Mouse (Mus musculus) midbrain, embryonic 15.5 days (tissue): ENCODE data around the gene Anxa8. TPM values are rescaled to one million over a fixed set of nuclear protein-coding genes. Genes with fewer than 3 reads are reported as not detected.

Experiments used
- ATAC-seq: fragments of 200-750 bp; cut with Nextera tagmentation; replicated peaks from 2 replicates; pipeline ENCODE4 v1.8.0; 2017; ENCODE audit warnings: moderate TSS enrichment
- H3K27ac ChIP-seq: fragments of 300-500 bp; sonication (generic); 2 replicates; pipeline ENCODE4 v1.5.1; 2015; ENCODE audit warnings: mild to moderate bottlenecking, inconsistent platforms
- H3K27me3 ChIP-seq: fragments of 300-500 bp; sonication (generic); replicated peaks from 2 replicates; pipeline ENCODE4 v1.6.1; 2015; ENCODE audit warnings: inconsistent platforms
- H3K36me3 ChIP-seq: fragments of 300-500 bp; sonication (generic); replicated peaks from 2 replicates; pipeline ENCODE4 v1.6.1; 2015; ENCODE audit warnings: inconsistent platforms
- H3K4me1 ChIP-seq: fragments of 300-500 bp; sonication (generic); 2 replicates; pipeline ENCODE4 v1.6.1; 2015; ENCODE audit warnings: inconsistent platforms
- H3K4me2 ChIP-seq: fragments of 300-500 bp; sonication (generic); 2 replicates; pipeline ENCODE4 v1.6.1; 2015; ENCODE audit warnings: inconsistent platforms, mild to moderate bottlenecking, moderate library complexity
- H3K4me3 ChIP-seq: fragments of 300-500 bp; sonication (generic); 2 replicates; pipeline ENCODE4 v1.5.1; 2015; ENCODE audit warnings: mild to moderate bottlenecking, inconsistent platforms
- H3K9ac ChIP-seq: fragments of 300-500 bp; sonication (generic); 2 replicates; pipeline ENCODE4 v1.6.1; 2015; ENCODE audit warnings: mild to moderate bottlenecking, inconsistent platforms
- H3K9me3 ChIP-seq: fragments of 300-500 bp; sonication (generic); 2 replicates; pipeline ENCODE4 v1.6.1; 2016; ENCODE audit warnings: inconsistent platforms
- WGBS: fragments of 180-500 bp; shearing (Covaris S2); methylation state at CpG from one replicate; pipeline ENCODE4 v1.1.7; 2015; ENCODE audit warnings: mixed read lengths; 5-methylcytosine and 5-hydroxymethylcytosine counted together
- polyA plus RNA-seq: library from polyadenylated mRNA; unstranded; fragments of >200 nt; fragmentation: Nextera tagmentation; extraction: Ambion mirVana; gene quantifications from 2 replicates; pipeline ENCODE4 v1.2.1, GENCODE M21; 2015

Anxa8 gene
- polyA plus RNA-seq, 1 experiment from 2014 or later, result 0.13 TPM

- Histone ChIP-seq H3K4me2 (no peak overlapping the region), H3K9ac (no peak overlapping the region), H3K36me3 (no peaks in the 10 kb centered on the region), H3K27me3 (no peaks in the 10 kb centered on the region), H3K27ac (no peak overlapping the region), H3K9me3 (no peaks in the 10 kb centered on the region), H3K4me1 (no peaks in the 10 kb centered on the region), H3K4me3 (no peak overlapping the region)
- 86% methylated on average over 8 of the region's 8 CpGs for WGBS
- no peak for ATAC-seq
Observed at GRCm38 (mm10) chr14:34089796-34090195, 4.0 kb downstream of the Anxa8 start.

GRCm38 (mm10) chr14:34091475-34091874, 5.7 kb downstream of the Anxa8 start:
- Histone ChIP-seq H3K9ac (no peak overlapping the region), H3K4me3 (no peak overlapping the region), H3K27ac (no peak overlapping the region), H3K9me3 (no peaks in the 10 kb centered on the region), H3K4me2 (no peak overlapping the region), H3K36me3 (no peaks in the 10 kb centered on the region), H3K4me1 (no peaks in the 10 kb centered on the region), H3K27me3 (no peaks in the 10 kb centered on the region)
- 89% methylated on average over 5 of the region's 5 CpGs for WGBS
- ATAC-seq, result no peak

- 93% methylated on average over 1 of the region's 1 CpGs for WGBS
- no peak overlapping the region for H3K4me3 ChIP-seq
- H3K27me3 ChIP-seq, result no peaks in the 10 kb centered on the region
- H3K4me2 ChIP-seq, result no peak overlapping the region
- H3K9me3 ChIP-seq, result no peaks in the 10 kb centered on the region
- H3K9ac ChIP-seq, result no peak overlapping the region
- H3K27ac ChIP-seq, result no peak overlapping the region
- H3K4me1 ChIP-seq, result no peaks in the 10 kb centered on the region
- no peak for ATAC-seq
- no peaks in the 10 kb centered on the region for H3K36me3 ChIP-seq
Observed at GRCm38 (mm10) chr14:34092856-34093255, 7.1 kb downstream of the Anxa8 start.

GRCm38 (mm10) chr14:34096161-34096560, 10.4 kb downstream of the Anxa8 start:
- Histone ChIP-seq H3K27ac (no peak overlapping the region), H3K4me2 (no peak overlapping the region), H3K9ac (no peak overlapping the region), H3K36me3 (no peaks in the 10 kb centered on the region), H3K9me3 (no peaks in the 10 kb centered on the region), H3K4me1 (no peaks in the 10 kb centered on the region), H3K4me3 (no peak overlapping the region), H3K27me3 (no peaks in the 10 kb centered on the region)
- 69% methylated on average over 5 of the region's 5 CpGs for WGBS
- ATAC-seq, result no peak

GRCm38 (mm10) chr14:34102601-34103000, 16.8 kb downstream of the Anxa8 start, which contains the start of gene A630023A22Rik:
TSS of gene A630023A22Rik (minus strand) at chr14:34102754.
- no peak within 1 kb of the TSS for H3K4me2 ChIP-seq
- no peak within 1 kb of the TSS for H3K9ac ChIP-seq
- 87% methylated on average over 5 of the region's 5 CpGs for WGBS
- H3K36me3 ChIP-seq, result no peaks in the 10 kb centered on the region
- H3K27me3 ChIP-seq, result no peaks in the 10 kb centered on the region
- H3K4me1 ChIP-seq, result no peaks in the 10 kb centered on the region
- ATAC-seq, result no peak
- H3K9me3 ChIP-seq, result no peaks in the 10 kb centered on the region
- no peak within 1 kb of the TSS for H3K27ac ChIP-seq
- no peak within 1 kb of the TSS for H3K4me3 ChIP-seq

- Histone ChIP-seq H3K4me3 (no peak overlapping the region), H3K9me3 (no peaks in the 10 kb centered on the region), H3K4me1 (no peaks in the 10 kb centered on the region), H3K36me3 (no peaks in the 10 kb centered on the region), H3K27ac (no peak overlapping the region), H3K27me3 (no peaks in the 10 kb centered on the region), H3K9ac (no peak overlapping the region), H3K4me2 (no peak overlapping the region)
- ATAC-seq, result no peak
- WGBS, result 90% methylated on average over 3 of the region's 3 CpGs
Observed at GRCm38 (mm10) chr14:34103855-34104254, 18.1 kb downstream of the Anxa8 start.

GRCm38 (mm10) chr14:34104892-34105291, 19.1 kb downstream of the Anxa8 start:
- no peak overlapping the region for H3K27ac ChIP-seq
- no peaks in the 10 kb centered on the region for H3K27me3 ChIP-seq
- H3K36me3 ChIP-seq, result no peaks in the 10 kb centered on the region
- WGBS, result 25% methylated on average over 8 of the region's 8 CpGs
- no peak overlapping the region for H3K4me2 ChIP-seq
- H3K4me3 ChIP-seq, result no peak overlapping the region
- ATAC-seq, result peak; percentile 33; the same call in 1 of the 2 replicates
- H3K9ac ChIP-seq, result no peak overlapping the region
- no peaks in the 10 kb centered on the region for H3K4me1 ChIP-seq
- H3K9me3 ChIP-seq, result no peaks in the 10 kb centered on the region

- no peaks in the 10 kb centered on the region for H3K36me3 ChIP-seq
- ATAC-seq, result no peak
- H3K4me2 ChIP-seq, result no peak overlapping the region
- no peak overlapping the region for H3K27ac ChIP-seq
- H3K4me1 ChIP-seq, result no peaks in the 10 kb centered on the region
- H3K9me3 ChIP-seq, result no peaks in the 10 kb centered on the region
- no peak overlapping the region for H3K9ac ChIP-seq
- 59% methylated on average over 12 of the region's 12 CpGs for WGBS
- H3K27me3 ChIP-seq, result no peaks in the 10 kb centered on the region
- H3K4me3 ChIP-seq, result no peak overlapping the region
Observed at GRCm38 (mm10) chr14:34106389-34107062, 20.7 kb downstream of the Anxa8 start.

- no peak overlapping the region for H3K9ac ChIP-seq
- H3K36me3 ChIP-seq, result no peaks in the 10 kb centered on the region
- no peak overlapping the region for H3K4me2 ChIP-seq
- no peak overlapping the region for H3K27ac ChIP-seq
- no peaks in the 10 kb centered on the region for H3K4me1 ChIP-seq
- no peak for ATAC-seq
- H3K4me3 ChIP-seq, result no peak overlapping the region
- no peaks in the 10 kb centered on the region for H3K9me3 ChIP-seq
- WGBS, result 82% methylated on average over 4 of the region's 4 CpGs
- no peaks in the 10 kb centered on the region for H3K27me3 ChIP-seq
Observed at GRCm38 (mm10) chr14:34107594-34107993, 21.8 kb downstream of the Anxa8 start.

GRCm38 (mm10) chr14:34114311-34114710, 28.5 kb downstream of the Anxa8 start:
- no peaks in the 10 kb centered on the region for H3K27me3 ChIP-seq
- no peaks in the 10 kb centered on the region for H3K4me1 ChIP-seq
- H3K9ac ChIP-seq, result no peak overlapping the region
- ATAC-seq, result no peak
- H3K36me3 ChIP-seq, result no peaks in the 10 kb centered on the region
- no peak overlapping the region for H3K27ac ChIP-seq
- 94% methylated on average over 4 of the region's 4 CpGs for WGBS
- no peak overlapping the region for H3K4me3 ChIP-seq
- no peaks in the 10 kb centered on the region for H3K9me3 ChIP-seq
- H3K4me2 ChIP-seq, result no peak overlapping the region

GRCm38 (mm10) chr14:34119046-34119723, 33.4 kb downstream of the Anxa8 start:
- H3K27me3 ChIP-seq, result no peaks in the 10 kb centered on the region
- 87% methylated on average over 7 of the region's 7 CpGs for WGBS
- no peaks in the 10 kb centered on the region for H3K4me1 ChIP-seq
- no peak overlapping the region for H3K27ac ChIP-seq
- no peak overlapping the region for H3K9ac ChIP-seq
- no peaks in the 10 kb centered on the region for H3K36me3 ChIP-seq
- no peaks in the 10 kb centered on the region for H3K9me3 ChIP-seq
- no peak overlapping the region for H3K4me2 ChIP-seq
- no peak overlapping the region for H3K4me3 ChIP-seq
- no peak for ATAC-seq

GRCm38 (mm10) chr14:34120016-34120910, 34.5 kb downstream of the Anxa8 start:
- Histone ChIP-seq H3K36me3 (no peaks in the 10 kb centered on the region), H3K4me2 (no peak overlapping the region), H3K4me1 (no peaks in the 10 kb centered on the region), H3K9me3 (no peaks in the 10 kb centered on the region), H3K27me3 (no peaks in the 10 kb centered on the region), H3K9ac (no peak overlapping the region), H3K4me3 (no peak overlapping the region), H3K27ac (no peak overlapping the region)
- no peak for ATAC-seq
- 87% methylated on average over 12 of the region's 12 CpGs for WGBS
